Mouse (Mus musculus): ENCODE results near the gene Fmnl1.
"Not testable (repeated sequence)": the region's sequence is repeated elsewhere in the genome, so short reads cannot be mapped to it uniquely, and the experiment has no call there.

Gene Fmnl1

DNA sequence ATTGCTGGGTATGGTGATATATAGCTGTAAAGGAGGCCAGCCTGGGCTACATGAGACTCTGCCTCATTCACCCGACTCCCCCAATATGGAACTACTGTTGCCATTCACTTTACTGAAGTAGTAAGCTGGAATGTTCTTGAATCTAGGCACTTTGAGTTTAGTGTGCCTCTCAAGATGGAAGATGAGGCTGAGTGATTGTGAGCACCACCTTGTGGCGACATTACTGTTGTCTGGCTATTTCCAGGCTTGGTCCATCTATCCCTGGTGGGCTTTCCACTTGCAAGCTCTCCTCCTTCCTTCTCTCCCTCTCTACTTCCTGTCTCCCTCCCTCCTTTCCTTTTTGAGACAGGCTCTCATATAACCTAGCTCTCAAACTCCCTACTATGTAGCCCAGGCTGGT lies 14.0 kb downstream of the Fmnl1 start:
- peak; percentile 55 for DNase-seq (ENCODE audit: low spot score)

DNA sequence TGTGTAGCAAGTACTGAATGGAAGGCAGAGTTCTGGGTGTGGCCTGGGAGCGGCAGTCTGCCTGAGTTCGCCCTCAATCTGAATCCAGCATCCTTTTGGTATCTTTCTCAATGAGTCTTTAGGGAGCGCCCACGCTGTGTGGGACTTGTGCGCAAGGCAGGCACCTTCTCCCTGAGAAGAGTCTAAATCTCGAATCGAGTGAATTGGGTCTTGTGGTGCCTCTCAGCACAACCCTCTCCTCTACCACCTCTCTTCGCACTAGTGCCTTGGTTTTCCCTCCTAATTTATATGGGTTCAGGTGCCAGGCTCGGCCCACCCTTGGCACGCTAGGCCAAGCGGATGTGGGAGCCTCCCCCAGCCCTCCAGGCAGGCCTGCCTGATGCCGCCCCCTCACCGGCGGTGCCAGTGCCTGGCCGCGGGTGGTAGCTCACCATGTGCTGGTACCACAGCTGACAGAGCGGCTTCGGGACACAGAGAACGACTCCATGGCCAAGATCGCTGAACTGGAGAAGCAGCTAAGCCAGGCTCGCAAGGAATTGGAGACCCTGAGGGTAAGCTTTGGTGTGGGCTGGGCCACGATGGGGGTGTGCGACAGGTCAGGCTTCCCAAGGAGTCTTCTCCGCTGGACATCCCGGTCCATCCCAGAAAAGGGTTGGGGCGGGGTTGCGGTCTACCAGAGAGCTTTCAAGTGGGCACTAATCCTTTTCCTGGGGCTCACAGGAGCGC lies 21.5 kb downstream of the Fmnl1 start:
- no peak for DNase-seq (ENCODE audit: low spot score)

DNA sequence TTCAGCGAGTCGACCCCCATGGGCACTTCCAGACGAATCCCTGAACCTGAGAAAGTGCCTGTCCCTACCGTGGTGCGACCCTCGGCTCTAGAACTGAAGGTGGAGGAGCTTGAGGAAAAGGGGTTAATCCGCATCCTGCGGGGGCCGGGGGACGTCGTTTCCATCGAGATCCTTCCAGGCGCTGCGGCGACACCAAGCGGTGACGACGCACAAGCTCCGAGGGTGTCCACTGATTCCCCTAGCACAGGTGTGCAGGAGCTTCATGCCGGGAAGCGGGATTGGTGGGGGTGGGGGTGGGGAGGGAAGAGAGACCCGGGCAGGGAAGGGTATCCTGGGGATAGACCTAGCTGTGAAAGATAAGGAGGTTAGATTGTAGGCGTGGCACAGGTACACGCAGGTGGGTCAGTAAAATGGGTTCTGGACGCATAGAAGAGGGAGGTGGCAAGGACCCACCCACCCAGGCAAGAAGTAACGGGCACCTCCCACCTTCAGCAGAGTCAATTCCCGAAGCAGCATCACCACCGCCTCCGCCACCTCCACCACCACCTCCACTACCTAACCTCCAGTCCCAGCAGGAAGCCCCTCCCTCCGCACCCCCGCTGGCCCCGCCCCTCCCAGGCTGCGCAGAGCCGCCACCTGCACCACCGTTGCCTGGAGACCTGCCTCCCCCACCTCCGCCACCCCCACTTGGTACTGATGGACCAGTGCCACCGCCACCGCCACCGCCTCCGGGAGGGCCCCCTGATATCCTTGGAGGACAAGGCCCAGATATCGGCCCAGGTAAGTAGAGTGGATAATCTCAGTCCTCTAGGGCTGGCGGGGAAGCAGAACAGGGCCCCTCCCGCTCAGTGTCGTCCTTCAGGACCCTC lies 22.3 kb downstream of the Fmnl1 start:
- DNase-seq (ENCODE audit: low spot score) = no peak

DNA sequence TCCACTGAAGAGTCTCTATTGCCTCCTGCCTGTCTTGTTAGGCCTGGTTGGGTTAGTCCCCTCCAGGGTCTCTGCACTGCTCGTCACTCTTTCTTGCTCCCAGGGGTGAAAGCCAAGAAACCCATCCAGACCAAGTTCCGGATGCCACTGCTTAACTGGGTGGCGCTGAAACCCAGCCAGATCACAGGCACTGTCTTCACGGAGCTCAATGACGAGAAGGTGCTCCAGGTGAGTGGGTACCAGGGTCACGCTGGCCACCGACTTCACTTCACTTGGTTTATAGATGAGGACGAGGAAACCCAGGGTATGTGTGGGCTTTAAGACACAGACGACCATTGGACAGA lies 22.9 kb downstream of the Fmnl1 start:
- DNase-seq (ENCODE audit: low spot score) = no peak

DNA sequence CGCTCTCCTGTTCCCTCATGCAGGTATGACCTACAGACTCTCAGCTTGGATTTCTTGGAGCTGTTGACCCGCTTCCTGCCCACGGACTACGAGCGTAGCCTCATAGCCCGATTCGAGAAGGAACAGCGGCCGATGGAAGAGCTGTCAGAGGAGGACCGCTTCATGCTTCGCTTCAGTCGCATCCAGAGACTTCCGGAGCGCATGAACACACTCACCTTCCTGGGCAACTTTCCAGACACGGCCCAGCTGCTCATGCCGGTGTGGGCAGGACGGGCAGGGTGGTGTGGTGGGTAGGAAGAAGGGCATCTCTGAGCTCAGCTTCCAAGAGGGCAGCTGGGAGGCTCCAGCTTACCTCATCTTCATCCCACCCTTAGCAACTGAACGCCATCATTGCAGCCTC lies 24.3 kb downstream of the Fmnl1 start:
- DNase-seq (ENCODE audit: low spot score) = no peak

DNA sequence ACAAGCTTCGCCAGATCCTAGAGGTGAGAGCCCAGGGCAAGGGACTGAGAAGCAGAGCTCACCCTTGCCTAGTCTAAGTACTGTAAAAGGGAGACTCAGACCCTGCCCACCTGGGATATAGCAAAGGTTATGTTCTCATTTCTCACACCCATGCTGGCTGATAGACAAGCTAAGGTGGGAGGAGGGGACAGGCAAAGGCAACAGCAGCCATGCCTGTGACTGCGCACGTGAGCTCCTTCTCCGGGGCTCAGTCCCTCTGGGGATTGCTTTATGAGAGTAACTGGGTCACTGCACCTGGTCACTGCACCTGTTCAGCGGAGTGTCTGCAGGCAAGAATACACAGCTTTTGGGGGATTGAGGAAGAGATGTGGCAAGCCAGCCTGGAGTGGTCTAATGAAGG lies 24.7 kb downstream of the Fmnl1 start:
- DNase-seq (ENCODE audit: low spot score) = no peak

DNA sequence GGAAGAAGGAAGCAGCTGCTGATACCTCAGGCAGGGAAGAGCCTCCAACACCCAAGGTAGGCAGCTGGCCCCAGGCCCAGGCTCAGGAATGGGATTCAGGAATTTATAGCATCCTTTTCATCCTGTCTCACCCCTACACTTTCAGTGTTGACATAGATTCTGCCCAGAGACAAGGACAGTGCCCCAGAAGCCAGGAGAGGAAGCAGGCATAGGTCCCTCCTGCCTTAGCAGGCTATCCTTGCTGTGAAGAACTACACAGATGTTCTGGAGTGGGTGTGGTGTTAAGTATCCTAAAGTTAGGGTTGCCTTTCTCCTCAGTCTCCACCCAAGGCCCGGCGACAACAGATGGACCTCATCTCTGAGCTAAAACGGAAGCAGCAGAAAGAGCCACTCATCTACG lies 26.4 kb downstream of the Fmnl1 start:
- no peak for DNase-seq (ENCODE audit: low spot score)

DNA sequence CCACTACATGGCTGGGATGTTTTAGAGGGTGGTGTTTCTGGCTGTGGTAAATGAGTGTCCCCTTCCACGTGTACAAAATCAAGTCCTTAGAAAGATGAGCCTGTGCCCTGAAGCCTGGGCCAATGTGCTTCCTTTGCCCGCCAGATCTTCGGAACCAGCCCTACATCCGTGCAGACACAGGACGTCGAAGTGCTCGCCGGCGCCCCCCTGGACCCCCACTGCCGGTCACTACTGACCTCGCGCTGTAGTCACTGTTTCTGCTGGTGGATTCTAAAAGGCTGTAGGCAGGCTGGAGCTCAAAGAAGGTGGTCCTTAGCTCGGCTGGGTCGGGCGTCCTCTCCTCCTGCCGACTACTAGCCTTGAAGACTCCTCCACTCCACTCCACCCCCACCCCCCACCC lies 27.4 kb downstream of the Fmnl1 start:
- no peak for DNase-seq (ENCODE audit: low spot score)

DNA sequence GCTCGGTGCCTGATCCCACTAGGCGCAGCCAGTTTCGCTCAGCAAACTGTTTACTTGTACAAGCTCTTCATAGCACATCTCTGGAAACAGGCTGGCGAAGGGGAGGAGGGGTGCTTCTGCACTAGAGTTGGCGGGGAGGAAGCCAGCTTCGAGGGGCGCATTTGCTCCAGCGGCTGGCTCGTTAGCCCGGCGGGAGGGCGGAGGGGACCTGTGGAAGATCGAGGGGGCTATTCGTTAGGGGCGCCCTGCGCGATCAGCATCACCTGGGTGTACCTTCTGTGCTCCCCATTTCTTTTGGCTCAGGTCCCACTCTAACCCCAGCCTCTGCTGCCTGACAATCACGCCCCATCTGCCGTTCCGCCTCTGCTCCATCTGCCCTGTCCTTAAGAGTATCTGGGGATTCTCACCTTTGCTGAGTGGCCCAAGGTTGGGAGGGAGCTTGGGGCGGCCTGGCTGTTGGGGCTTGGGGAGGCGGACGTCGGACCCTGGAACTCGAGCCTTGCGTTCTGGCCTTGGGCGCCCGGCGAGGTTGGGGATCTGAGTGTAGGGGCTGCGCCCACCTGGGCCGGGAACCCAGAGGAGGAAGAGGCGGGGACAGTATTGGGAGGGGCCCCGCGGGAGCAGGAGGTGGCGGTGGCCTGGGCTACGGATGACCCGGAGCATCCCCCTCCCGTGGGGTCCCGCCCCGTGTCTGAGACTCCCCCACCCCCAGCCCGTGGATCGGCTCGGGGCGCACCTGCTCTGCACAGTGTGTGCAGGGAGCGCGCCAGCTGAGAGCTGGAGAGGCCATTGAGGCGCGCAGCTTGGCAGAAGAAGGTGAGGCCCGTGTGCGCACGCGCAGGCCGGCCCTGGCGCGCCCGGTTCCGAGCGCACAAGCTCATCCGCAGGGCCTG lies 28.2 kb downstream of the Fmnl1 start:
- peak; percentile 58 for DNase-seq (ENCODE audit: low spot score)

DNA sequence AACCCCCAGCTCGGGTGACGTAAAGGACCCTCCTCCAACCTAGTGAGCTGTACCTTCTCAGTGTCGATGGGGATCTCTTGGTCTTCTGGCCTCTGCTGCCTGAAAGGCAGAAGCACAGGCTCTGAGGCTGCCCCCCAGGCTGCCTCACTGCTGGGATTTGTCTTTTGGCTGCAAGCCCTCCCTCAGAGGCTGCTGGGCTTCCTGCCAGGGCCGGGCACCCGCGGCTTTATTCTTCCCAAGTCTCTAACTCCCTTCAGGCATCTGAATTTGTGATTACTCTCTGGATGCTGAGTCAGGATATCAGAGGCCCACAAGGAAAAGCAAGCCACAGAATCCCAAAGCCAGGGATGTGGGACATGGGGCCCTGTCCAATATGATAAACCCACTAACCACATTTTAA lies 30.8 kb downstream of the Fmnl1 start:
- peak; percentile 43 for DNase-seq (ENCODE audit: low spot score)

DNA sequence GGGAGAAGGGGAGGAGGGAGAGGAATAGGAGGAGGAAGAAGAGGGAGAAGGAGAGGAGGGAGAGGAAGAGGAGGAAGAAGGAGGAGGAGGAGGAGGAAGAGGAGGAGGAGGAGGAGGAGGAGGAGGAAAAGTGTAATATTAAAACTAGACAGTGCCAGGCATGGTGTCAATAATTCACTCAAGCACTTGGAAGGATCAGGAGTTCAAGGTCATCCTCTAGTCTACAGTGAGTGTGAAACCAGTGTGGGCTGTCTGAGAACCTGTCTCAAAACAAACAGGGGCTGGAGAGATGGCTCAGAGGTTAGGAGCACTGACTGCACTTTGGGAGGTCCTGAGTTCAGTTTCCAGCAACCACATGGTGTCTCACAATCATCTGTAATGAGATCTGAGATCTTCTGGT lies 31.5 kb downstream of the Fmnl1 start:
- DNase-seq (ENCODE audit: low spot score) = no peak

DNA sequence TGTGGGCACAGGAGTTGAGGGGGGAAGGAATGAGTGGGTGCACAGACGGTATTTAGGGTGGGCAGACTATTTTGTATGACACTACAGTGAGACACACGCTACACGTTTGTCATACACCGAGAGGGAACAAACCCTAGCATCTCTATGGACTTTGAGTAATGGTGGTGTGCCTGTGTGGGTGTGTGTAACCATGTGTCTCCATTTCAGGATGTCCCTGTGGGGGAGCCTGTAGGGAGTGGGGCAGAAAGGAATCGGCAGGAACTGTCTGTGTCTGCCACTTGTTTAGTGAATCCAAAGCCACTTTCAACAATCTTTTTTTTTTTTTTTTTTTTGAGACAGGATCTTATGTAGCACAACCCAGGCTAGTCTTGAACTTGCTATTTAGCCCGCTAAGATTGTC lies 35.3 kb downstream of the Fmnl1 start:
- no peak for DNase-seq (ENCODE audit: low spot score)

DNA sequence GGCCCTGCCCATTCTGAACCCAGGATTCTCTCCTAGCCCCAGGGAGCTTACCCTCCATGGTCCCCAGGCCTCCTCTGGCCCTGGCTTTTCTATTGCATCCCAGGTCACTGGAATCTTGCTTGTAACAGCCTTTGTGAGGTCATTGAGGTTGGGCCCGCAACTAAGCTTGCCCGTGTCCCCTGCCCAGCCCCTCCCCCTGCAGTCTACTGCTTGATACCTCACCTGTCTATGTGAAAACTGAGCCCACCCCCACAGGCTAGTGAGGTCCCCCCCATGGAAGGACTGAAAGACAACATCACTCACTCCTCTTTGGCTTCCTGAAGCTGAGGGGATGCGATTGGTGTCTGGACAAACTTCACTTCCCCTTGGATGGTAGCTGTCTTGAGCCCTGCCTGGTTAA lies 37.6 kb downstream of the Fmnl1 start, which contains the start of gene 1700023F06Rik:
Gene 1700023F06Rik, minus strand, starts transcription at position 101 of the 400 bp plus-strand sequence.
- no peak for DNase-seq (ENCODE audit: low spot score)

DNA sequence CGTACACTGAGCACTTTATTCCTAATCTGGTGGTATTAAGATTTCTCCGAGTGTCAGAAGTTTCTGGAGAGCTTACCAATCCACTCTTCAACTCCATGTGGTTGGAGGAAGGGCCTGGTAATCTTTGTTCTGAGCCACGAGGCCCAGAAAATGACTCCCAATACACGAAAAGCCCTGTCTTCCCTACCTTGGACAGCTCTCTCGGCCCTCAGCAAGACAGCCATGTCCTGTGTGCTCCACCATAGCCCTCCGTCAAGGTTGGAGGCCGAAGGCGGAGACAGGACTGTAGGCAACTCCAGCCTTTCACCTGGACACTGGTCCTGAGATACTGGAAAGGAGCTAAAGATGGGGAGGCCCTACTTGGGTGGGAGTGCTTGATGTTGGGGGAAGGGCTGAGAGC lies 39.4 kb downstream of the Fmnl1 start:
- no peak for DNase-seq (ENCODE audit: low spot score)

DNA sequence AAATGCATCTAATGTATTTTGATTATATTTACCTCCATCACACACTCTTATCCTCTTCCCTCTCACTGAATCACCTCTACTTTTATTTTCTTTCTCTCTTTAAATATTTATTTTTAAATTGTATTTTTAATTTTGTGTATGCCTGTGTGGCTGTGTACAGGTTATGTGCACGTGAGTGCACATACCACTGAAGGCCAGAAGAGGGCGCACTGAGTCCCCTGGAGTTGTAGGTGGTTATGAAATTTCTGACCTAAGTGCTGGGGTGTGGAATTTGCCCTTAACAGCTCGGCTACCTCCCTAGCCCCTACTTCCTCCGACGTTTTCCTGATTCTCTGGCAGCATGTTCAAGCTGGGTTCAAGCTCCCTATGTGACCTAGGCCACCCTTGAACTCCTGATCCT lies 42.8 kb downstream of the Fmnl1 start:
- DNase-seq (ENCODE audit: low spot score) = no peak

DNA sequence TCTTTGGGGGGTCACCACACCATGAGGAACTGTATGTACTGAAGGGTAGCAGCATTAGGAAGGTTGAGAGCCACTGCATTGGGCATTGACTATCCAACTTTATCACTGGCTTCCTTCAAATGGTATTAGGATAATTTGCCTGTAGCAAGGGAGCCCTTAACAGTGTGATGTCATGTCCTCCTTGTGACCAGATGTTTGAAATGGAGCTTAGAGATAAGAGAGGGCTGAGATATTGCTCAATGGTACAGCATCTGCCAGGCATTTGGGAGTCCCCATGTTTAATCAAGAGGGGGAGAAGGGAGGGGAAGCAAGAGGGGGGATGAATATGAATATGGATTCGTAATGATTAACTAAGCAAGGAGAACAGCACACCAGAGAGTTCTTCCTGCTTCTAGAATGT lies 44.4 kb downstream of the Fmnl1 start:
- no peak for DNase-seq (ENCODE audit: low spot score)

DNA sequence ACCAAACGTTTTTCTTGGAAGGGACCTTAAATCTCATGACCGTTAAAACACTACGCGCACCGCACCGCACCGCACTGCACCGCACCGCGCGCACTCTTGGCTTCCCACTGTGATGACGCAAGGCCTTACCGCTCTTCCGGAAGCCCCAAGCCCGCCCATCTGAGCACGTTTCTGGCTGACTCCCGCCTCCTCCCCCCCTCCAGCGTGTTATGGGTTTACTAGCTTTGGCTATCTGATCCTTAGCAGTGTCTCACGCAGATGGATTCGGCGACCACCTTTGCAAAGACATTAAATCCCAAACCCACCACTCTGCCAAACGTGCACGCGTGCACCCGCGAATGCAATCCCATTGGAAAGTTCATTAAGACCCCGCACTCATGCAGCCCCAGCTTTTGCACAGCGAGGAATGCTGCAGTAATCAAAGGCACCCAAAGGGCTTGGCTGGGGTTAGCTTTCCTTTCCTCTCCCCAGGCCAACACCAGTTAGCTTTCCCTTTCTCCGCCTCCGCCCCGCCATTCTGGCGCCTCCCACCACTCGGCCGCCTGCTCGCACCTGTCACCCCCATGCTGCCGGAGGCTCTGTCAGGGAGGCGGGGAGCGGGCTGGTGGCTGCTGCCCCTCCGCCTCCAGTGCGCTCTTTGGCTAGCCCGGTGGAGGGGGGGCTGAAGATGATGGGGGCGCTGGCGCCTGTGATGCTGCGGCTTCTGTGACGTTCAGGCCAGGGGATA lies 47.0 kb downstream of the Fmnl1 start, which contains the start of gene Spata32:
Gene Spata32, minus strand, starts transcription at position 643 of the 727 bp plus-strand sequence.
- DNase-seq (ENCODE audit: low spot score) = peak; percentile 49

DNA sequence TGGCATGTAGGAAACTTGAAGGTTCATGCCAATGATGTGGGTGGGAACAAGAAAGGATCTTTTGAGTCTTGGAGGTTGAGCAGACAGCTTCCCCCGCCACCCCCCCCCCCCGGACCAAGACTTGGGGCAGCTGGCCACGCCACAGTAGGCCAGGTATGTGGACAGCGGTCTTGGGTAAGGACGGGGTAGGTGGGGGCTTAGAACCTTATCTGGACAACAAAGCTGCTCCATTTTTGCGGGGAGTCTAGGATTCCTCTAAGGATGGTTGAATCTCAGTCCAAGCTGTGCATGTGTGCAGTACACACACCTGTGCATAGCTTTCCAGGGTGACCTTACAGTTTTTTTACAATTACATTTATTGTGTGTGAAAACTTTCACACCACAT lies 47.6 kb downstream of the Fmnl1 start:
- DNase-seq (ENCODE audit: low spot score) = no peak

DNA sequence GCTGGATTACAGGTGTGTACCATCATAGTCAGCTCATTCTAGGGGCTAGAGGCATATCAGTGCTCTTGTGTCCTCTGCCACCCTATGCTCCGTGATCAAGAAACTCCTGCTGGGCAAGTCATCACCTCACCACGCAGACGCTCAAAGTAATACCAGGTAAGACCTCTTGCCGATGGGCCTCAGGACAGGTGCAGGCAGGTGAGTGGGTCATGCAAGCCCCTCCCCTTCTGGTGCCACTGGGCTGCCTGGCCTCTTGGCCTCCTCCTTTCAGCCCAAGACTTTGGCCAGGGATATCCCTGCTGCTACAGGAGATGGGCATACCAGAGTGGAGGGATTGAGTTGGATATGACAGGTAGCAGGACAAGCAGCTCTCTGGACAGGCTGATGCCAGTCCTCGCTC lies 48.4 kb downstream of the Fmnl1 start:
- DNase-seq (ENCODE audit: low spot score) = no peak

DNA sequence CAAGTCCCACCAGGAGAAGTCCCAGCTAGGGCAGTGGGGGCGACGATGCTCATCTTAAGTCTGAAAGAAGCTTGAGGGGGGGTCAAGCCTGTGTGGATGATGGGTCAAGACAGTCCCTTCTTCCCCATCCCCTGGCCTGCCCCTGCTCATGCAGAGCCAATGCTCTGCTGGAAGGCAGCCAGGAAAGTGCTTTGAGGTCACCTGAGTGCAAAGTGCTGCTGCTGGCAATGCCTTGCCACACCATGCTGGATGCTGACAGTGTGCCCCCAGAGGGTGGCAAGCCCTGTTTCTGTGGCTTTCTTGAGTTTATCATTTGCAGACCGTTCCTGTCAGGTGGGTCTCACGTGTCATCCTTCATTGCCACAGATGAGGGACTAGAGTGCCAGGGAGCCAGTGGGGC lies 49.1 kb downstream of the Fmnl1 start:
- DNase-seq (ENCODE audit: low spot score) = no peak

DNA sequence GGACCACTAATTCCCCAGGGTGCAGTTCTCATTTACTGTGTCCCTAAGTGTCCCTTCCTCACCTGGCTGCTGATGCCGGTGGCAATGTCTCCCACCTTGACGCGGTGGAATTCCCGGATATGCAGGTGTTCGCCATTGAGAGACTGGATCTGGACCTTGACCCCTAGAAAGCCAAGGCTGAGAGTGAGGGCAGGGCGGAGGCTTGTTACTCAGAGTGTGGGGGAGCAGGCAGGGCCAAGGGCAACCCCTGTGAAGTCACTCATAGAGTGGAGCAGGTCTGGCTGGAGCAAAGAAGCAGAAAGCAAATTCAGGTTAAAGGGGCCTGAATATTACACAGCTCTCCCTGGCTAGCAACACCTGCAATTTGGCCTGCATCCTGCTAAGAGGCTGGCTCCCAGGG lies 50.5 kb downstream of the Fmnl1 start:
- DNase-seq (ENCODE audit: low spot score) = no peak

DNA sequence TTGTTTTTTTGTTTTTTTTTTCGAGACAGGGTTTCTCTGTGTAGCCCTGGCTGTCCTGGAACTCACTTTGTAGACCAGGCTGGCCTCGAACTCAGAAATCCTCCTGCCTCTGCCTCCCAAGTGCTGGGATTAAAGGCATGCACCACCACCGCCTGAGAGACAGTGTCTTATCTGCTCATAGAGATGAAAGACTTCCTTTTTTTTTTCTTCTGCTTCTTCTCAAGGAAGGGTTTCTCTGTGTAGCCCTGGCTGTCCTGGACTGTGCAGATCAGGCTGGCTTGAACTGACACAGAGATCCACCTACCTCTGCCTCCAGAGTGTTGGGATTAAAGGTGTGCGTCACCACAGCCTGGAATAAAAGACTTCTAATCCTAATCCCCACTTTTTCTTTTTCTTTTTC lies 51.8 kb downstream of the Fmnl1 start:
- DNase-seq (ENCODE audit: low spot score) = not testable (repeated sequence)

Data from urinary bladder, postnatal 14 days (tissue).